Mouse (Mus musculus): ENCODE measurements around the gene Dner.

- TF ChIP-seq POLR2A (IDR thresholded peaks at IDR 0.05; ENCODE audit: insufficient read depth, low read depth, low read length), result no peak
- no peak for TF ChIP-seq CTCF (IDR thresholded peaks at IDR 0.05)
- TF ChIP-seq EP300 (IDR thresholded peaks at IDR 0.05; ENCODE audit: insufficient read depth, low read depth, low read length), result no peak
Observed at GRCm38 (mm10) chr1:84491732-84492131, 204.3 kb downstream of the Dner start.
